Mouse (Mus musculus) midbrain, embryonic 12.5 days (tissue): Measurements from ENCODE around the gene Gpd1. TPM values are rescaled to one million over a fixed set of nuclear protein-coding genes. Genes with fewer than 3 reads are reported as not detected.
A peak's percentile ranks its signal among the peaks of the same experiment; 100 is the strongest.

ENCODE experiments used
- ATAC-seq: fragments of 200-750 bp; cut with Nextera tagmentation; 2 replicates; pipeline ENCODE4 v1.8.0; 2017; ENCODE audit warnings: low read depth, moderate TSS enrichment, moderate library complexity; ENCODE audit not compliant: low FRiP score
- H3K27ac ChIP-seq: fragments of 300-500 bp; sonication (generic); replicated peaks from 2 replicates; pipeline ENCODE4 v1.5.1; 2016; ENCODE audit warnings: mild to moderate bottlenecking
- H3K27me3 ChIP-seq: fragments of 300-500 bp; sonication (generic); 2 replicates; pipeline ENCODE4 v1.6.1; 2016; ENCODE audit warnings: mild to moderate bottlenecking
- H3K36me3 ChIP-seq: fragments of 300-500 bp; sonication (generic); 2 replicates; pipeline ENCODE4 v1.6.1; 2016
- H3K4me1 ChIP-seq: fragments of 300-500 bp; sonication (generic); 2 replicates; pipeline ENCODE4 v1.6.1; 2016
- H3K4me2 ChIP-seq: fragments of 300-500 bp; sonication (generic); replicated peaks from 2 replicates; pipeline ENCODE4 v1.6.1; 2016; ENCODE audit warnings: mild to moderate bottlenecking, moderate library complexity
- H3K4me3 ChIP-seq: fragments of 300-500 bp; sonication (generic); 2 replicates; pipeline ENCODE4 v1.5.1; 2016; ENCODE audit warnings: mild to moderate bottlenecking
- H3K9ac ChIP-seq: fragments of 300-500 bp; sonication (generic); replicated peaks from 2 replicates; pipeline ENCODE4 v1.6.1; 2016; ENCODE audit warnings: mild to moderate bottlenecking, moderate library complexity
- H3K9me3 ChIP-seq: fragments of 300-500 bp; sonication (generic); 2 replicates; pipeline ENCODE4 v1.6.1; 2016; ENCODE audit warnings: mild to moderate bottlenecking
- WGBS: fragments of 180-500 bp; shearing (Covaris S2); methylation state at CpG from one replicate; pipeline ENCODE4 v1.1.7; 2016; 5-methylcytosine and 5-hydroxymethylcytosine counted together
- polyA plus RNA-seq: library from polyadenylated mRNA; unstranded; fragments of >200 nt; fragmentation: Nextera tagmentation; extraction: Ambion mirVana; gene quantifications from 2 replicates; pipeline ENCODE4 v1.2.1, GENCODE M21; 2016

Gene Gpd1
- polyA plus RNA-seq, 1 experiment from 2014 or later: 0.75 TPM

DNA sequence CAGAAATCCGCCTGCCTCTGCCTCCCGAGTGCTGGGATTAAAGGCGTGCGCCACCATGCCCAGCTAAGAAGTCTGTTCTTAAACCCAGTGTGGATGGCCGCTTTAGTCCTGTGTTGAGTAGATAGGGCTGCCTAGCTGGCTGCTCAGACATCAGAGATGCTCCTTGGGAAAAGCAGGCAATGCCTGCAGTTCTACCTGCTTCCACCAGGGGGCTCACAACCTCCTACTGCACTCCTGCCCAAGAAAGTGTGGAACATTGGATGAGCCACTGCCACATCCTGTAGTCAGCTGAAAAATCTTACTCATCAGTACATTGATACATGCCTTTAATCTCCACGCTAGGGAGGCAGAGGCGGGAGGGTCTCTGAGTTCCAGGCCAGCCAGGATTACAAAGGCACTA is 2.5 kb upstream of the Gpd1 start:
- Histone ChIP-seq H3K4me2 (no peak overlapping the region), H3K4me1 (peaks cover 17% of the 10 kb centered on the region), H3K4me3 (no peak overlapping the region), H3K27me3 (no peaks in the 10 kb centered on the region), H3K27ac (peak overlapping the region; percentile 50; the same call in 1 of the 2 replicates), H3K9me3 (no peaks in the 10 kb centered on the region), H3K9ac (no peak overlapping the region), H3K36me3 (peaks cover 82% of the 10 kb centered on the region)
- peak; percentile 45; the same call in 1 of the 2 replicates for ATAC-seq
- 42% methylated on average over 7 of the region's 7 CpGs for WGBS

DNA sequence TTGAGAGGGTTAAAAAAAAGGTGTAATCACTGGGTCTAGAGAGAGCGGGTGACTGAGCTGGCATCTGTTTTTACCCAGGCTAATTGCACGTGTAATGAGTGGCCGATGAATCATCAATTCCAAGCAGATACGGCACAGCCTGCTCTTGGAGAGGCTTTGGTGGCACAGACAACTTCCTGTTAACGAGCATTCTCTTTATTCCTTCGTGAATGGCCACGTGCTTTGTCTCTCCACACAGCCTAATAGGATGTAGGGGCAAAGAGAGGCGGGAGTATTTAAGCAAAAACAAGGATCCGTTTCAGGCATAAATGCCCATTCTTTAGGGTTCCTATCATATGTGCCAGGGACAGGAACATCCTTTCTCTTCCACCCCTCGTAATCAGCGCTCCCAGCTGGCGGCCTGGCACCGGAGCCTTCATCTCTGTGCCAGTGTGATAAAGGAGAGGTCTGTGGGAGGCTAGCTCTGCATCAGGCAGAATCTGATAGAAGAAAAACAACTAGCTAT is 1.9 kb upstream of the Gpd1 start:
- no peak overlapping the region for H3K4me2 ChIP-seq
- no peaks in the 10 kb centered on the region for H3K27me3 ChIP-seq
- H3K27ac ChIP-seq: peak overlapping the region; percentile 40; the same call in 1 of the 2 replicates
- ATAC-seq: no peak
- no peaks in the 10 kb centered on the region for H3K9me3 ChIP-seq
- H3K4me3 ChIP-seq: no peak overlapping the region
- no peak overlapping the region for H3K9ac ChIP-seq
- 83% methylated on average over 13 of the region's 13 CpGs for WGBS
- peaks cover 82% of the 10 kb centered on the region for H3K36me3 ChIP-seq
- H3K4me1 ChIP-seq: peaks cover 17% of the 10 kb centered on the region

DNA sequence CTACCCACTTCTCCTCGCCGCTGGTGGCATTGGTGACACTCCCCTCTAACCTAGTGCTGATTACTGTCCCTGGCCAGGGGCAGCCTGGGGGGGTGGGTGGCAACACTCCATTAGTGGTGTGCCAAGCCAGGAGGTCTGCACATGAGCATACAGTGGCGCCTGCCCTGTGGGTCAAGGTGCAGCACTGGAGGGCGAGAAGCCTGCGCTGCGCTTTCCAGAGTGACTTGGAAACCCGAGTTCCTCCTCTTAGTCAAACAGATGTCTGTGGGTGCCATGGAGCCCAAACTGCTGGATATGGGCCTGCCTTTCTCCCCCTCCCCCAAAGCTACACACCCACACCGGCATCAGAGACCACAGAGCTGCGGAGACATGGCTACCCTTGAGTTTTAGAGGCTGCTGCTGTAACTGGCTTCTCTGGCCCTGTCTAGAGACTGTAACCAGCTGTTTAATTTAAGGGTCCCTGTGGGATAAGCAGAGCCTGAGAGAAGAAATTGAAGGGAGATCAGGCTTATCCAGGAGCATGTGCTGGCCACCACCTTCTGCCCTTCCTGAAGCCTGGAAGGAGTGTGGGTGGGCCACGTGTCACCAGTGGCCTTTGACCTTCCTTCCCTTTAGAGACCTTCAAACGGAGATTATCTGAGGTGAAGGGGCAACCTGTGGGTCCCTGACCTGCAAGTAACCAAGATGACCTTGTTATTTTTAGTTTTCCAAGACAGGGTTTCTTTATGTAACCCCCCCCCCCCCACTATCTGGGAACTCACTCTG is 1.2 kb upstream of the Gpd1 start:
- no peak for ATAC-seq

DNA sequence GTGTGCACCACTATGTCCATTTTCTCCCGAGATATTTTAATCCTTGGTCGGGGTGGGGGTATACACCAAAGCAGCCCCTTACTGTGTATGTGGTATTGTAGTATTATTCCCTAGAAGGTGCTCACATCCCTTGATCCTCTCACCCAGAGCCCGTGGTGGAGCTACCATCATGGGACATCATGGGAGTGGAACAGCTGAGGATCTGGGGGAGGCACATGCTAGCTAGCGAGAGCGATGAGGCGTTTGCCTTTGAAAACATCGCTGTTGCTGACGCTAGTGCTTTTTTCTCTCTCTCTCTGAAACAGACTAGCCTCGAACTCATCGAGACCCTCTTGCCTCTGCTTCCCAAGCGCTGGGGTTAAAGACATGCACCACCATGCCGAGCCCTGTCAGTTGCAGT is 501 bp upstream of the Gpd1 start:
- no peak overlapping the region for H3K4me3 ChIP-seq
- H3K4me2 ChIP-seq: no peak overlapping the region
- no peak for ATAC-seq
- peaks cover 17% of the 10 kb centered on the region for H3K4me1 ChIP-seq
- no peak overlapping the region for H3K9ac ChIP-seq
- H3K27ac ChIP-seq: no peak overlapping the region
- 87% methylated on average over 12 of the region's 12 CpGs for WGBS
- H3K36me3 ChIP-seq: peaks cover 74% of the 10 kb centered on the region
- H3K27me3 ChIP-seq: no peaks in the 10 kb centered on the region
- H3K9me3 ChIP-seq: no peaks in the 10 kb centered on the region

More for the DNA sequence above, 1.2 kb upstream of the Gpd1 start:
- H3K4me3 ChIP-seq: no peak overlapping the region
- H3K9me3 ChIP-seq: no peaks in the 10 kb centered on the region
- no peaks in the 10 kb centered on the region for H3K27me3 ChIP-seq
- peaks cover 17% of the 10 kb centered on the region for H3K4me1 ChIP-seq
- 80% methylated on average over 11 of the region's 11 CpGs for WGBS
- H3K4me2 ChIP-seq: no peak overlapping the region
- no peak overlapping the region for H3K9ac ChIP-seq
- peak overlapping the region; percentile 40; the same call in 1 of the 2 replicates for H3K27ac ChIP-seq
- H3K36me3 ChIP-seq: peaks cover 77% of the 10 kb centered on the region

DNA sequence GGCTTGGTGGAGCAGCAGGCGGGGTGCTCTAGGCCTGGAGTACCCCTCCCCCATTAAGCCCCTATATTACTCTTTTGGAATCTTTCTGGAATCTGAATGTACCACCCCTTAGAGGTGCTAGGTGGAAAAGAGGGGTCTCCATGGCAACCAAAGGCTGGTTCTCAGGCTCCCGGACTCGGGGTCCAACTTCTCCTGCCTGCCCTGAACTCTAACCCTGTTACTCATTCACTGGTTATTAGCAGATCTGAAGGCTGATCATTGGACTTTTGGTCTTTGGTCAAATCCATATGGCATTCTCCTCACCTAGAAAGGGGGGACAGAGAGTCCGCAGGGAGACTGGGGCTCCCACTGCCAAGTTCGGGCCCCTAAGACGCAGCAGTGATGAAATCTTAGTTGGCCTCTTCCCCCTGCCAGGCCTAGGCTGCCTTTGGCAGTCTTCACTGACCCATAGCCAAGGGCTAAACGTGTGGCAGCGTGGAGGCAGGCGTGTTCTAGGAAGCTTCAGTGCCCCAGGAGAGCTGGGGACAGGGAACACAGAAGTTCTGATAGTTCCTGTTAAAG is 1.2 kb downstream of the Gpd1 start:
- ATAC-seq: no peak
- no peak overlapping the region for H3K4me3 ChIP-seq
- no peaks in the 10 kb centered on the region for H3K9me3 ChIP-seq
- no peaks in the 10 kb centered on the region for H3K27me3 ChIP-seq
- no peak overlapping the region for H3K9ac ChIP-seq
- H3K4me2 ChIP-seq: no peak overlapping the region
- no peak overlapping the region for H3K27ac ChIP-seq
- H3K36me3 ChIP-seq: peaks cover 65% of the 10 kb centered on the region
- WGBS: 77% methylated on average over 9 of the region's 9 CpGs
- peaks cover 25% of the 10 kb centered on the region for H3K4me1 ChIP-seq

DNA sequence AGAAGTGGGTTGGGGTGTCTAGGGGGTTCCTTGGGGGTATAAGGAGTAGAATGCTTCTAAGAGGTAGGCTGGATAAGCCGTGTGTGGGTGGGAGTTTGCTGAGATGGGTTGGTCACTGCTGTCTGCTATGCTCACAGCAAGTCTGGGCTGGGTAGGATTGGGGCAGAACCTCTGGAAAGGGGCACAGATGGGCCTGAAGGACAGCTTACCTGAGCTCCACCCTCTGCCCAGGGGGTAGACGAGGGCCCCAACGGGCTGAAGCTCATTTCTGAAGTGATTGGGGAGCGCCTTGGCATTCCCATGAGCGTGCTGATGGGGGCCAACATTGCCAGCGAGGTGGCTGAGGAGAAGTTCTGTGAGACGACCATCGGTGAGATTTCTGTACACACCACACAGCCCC is 2.5 kb downstream of the Gpd1 start:
- H3K4me1 ChIP-seq: peaks cover 38% of the 10 kb centered on the region
- no peaks in the 10 kb centered on the region for H3K27me3 ChIP-seq
- H3K9ac ChIP-seq: no peak overlapping the region
- no peak overlapping the region for H3K4me2 ChIP-seq
- no peak overlapping the region for H3K4me3 ChIP-seq
- 81% methylated on average over 8 of the region's 8 CpGs for WGBS
- ATAC-seq: no peak
- H3K36me3 ChIP-seq: peaks cover 56% of the 10 kb centered on the region
- no peak overlapping the region for H3K27ac ChIP-seq
- no peaks in the 10 kb centered on the region for H3K9me3 ChIP-seq

DNA sequence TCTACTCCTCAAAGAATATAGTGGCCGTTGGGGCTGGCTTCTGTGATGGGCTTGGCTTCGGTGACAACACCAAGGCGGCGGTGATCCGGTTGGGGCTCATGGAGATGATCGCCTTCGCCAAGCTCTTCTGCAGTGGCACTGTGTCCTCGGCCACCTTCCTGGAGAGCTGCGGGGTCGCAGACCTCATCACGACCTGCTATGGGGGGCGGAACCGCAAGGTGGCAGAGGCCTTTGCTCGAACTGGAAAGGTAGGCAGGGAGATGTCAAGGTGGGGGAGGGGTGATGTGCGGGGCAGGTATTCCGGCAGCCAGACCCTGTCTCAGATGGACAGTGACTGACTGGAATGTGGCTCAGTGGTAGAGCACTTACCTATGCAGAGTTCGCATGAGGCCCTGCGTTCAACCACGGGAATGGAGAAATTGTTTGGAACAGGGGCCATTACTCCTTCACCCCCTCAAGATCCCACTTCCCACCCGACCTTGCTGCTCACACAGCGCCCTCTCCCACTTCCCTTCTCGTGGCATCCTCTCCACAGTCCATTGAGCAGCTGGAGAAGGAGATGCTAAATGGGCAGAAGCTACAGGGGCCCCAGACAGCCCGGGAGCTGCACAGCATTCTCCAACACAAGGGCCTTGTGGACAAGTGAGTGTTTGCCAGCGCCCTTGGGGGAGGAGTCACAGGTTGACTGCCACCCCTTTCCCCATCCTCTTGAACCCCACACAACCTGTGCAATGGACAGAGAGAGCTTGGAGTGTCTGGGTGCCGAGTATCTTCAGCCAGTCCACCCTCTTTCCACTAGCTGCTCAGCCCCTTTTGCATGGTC is 4.8 kb downstream of the Gpd1 start:
- Histone ChIP-seq H3K9ac (no peak overlapping the region), H3K27me3 (no peaks in the 10 kb centered on the region), H3K9me3 (no peaks in the 10 kb centered on the region), H3K4me1 (peaks cover 33% of the 10 kb centered on the region), H3K4me2 (no peak overlapping the region), H3K36me3 (peaks cover 40% of the 10 kb centered on the region), H3K27ac (no peak overlapping the region), H3K4me3 (no peak overlapping the region)
- no peak for ATAC-seq
- WGBS: 84% methylated on average over 25 of the region's 25 CpGs

DNA sequence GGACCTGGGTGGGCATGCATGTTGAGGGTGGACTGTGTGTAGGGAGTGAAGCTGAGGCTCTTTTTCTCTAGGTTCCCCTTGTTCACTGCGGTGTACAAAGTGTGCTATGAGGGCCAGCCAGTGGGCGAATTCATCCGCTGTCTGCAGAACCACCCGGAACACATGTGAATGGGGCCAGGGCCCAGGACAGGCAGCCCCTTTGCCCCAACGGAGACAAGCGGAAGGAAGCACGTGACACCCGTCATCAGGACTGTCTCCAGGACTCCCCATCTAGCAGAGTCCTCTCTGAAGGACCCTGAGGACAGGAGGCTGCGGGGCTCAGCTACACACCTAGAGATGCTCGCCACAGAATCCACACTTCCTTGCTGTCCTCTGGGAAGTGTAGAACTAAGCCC is 5.8 kb downstream of the Gpd1 start:
- H3K4me3 ChIP-seq: no peak overlapping the region
- H3K27me3 ChIP-seq: no peaks in the 10 kb centered on the region
- H3K9me3 ChIP-seq: no peaks in the 10 kb centered on the region
- no peak overlapping the region for H3K9ac ChIP-seq
- WGBS: 45% methylated on average over 10 of the region's 10 CpGs
- no peak overlapping the region for H3K4me2 ChIP-seq
- peaks cover 31% of the 10 kb centered on the region for H3K4me1 ChIP-seq
- no peak for ATAC-seq
- H3K36me3 ChIP-seq: peaks cover 39% of the 10 kb centered on the region
- peak overlapping the region; percentile 21; the same call in 1 of the 2 replicates for H3K27ac ChIP-seq

DNA sequence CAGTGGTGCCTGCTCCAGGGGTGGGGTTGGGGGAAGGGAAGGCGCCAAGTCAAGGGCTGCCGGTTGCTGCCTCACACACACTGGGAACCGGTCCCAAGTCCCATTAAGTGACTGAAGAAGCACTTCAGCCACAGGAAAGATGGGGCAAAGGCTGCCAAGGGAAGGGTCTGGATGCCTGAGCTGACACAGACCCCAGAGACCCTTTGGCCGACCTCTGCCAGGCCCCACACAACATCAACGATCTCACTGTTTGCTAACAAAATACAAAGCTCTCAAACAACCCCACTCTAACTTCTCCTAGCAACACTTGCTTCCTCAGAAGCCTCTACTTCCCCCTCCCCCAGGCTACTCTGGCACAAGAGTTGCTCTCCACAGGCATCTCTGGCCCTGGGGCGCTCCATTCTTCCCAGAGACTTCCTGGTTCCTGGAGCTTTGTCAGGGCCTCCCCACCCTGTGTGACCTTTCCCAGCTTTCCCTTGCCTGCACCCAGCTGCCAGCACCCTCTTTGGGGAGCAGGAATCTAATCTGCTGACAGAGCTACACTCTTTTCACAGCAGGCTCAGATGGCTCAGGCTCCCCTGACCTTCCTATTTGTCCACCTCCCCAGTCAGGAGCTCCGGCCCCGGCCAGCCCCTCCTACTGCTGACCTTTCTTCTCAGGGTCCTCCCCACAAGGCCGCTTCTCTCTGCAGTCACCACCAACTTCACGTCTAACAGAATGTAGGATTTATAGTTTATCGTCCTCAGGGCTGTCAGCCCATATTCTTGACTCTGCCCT is 6.4 kb downstream of the Gpd1 start:
- no peak for ATAC-seq
- peaks cover 39% of the 10 kb centered on the region for H3K36me3 ChIP-seq
- WGBS: 13% methylated on average over 11 of the region's 11 CpGs
- no peak overlapping the region for H3K4me2 ChIP-seq
- no peak overlapping the region for H3K4me3 ChIP-seq
- no peaks in the 10 kb centered on the region for H3K27me3 ChIP-seq
- H3K9me3 ChIP-seq: no peaks in the 10 kb centered on the region
- H3K27ac ChIP-seq: peak overlapping the region; percentile 21
- H3K9ac ChIP-seq: no peak overlapping the region
- H3K4me1 ChIP-seq: peaks cover 31% of the 10 kb centered on the region

DNA sequence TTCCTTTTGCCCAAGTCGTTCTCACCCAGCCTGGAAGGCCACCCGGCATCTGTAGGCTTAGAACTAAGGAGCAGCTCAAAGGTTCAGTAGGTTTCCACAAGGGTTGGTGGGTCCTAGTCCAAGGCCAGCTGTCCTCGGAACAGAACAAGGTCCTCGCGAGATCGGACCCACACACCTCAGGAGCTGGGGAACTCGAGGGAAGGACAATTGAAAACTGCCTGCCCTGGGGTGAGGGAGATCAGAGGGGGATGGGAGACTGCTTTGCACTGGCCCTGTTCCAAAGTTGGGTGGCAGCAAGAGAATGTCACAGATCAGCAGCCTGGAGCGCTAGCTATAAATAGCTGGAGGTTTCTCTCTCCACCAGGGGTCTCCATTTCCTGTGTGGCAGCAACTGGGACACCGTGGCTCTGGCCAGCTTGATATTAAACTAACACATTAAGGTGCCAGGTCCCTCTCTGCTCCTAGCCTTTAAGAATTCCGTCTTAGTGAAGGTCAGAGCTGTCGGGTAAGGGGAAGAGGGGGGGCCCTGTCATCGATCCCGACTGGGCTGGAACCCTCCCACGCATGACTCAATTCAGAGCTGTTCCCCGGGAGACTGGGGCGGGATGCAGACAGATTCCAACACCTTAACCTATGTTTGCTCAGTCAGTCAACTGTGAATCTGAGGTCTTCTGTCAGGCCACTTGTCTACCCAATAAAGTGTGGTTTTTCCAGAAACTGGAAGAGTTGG is 7.1 kb downstream of the Gpd1 start:
- ATAC-seq: peak; percentile 39
- Histone ChIP-seq H3K9ac (no peak overlapping the region; the same call in 1 of the 2 replicates), H3K9me3 (0 out of 2 replicates have a peak, but pooled peaks cover 2% of the 10 kb centered on the region), H3K36me3 (peaks cover 43% of the 10 kb centered on the region), H3K27me3 (no peaks in the 10 kb centered on the region), H3K27ac (peak overlapping the region; percentile 21), H3K4me1 (peaks cover 31% of the 10 kb centered on the region), H3K4me3 (peak overlapping the region; percentile 97), H3K4me2 (peak overlapping the region; percentile 88)
- 11% methylated on average over 16 of the region's 16 CpGs for WGBS
